Mouse (Mus musculus) small intestine, adult 2 months (tissue): ENCODE results near the gene Dnajb3.

Experiments used
- CTCF ChIP-seq: fragments of 200-500 bp; IDR thresholded peaks from 2 replicates; pipeline ENCODE4 v1.5.1; 2012; ENCODE audit warnings: low read depth, mild to moderate bottlenecking, control low read depth, inconsistent platforms, low read length, moderate library complexity, mixed read lengths; ENCODE audit not compliant: insufficient replicate concordance, insufficient read length; ENCODE audit errors: extremely low read depth
- POLR2A ChIP-seq: fragments of 200-500 bp; IDR thresholded peaks from 2 replicates; pipeline ENCODE4 v1.6.1; 2012; ENCODE audit warnings: low read depth, mild to moderate bottlenecking, control low read depth, inconsistent platforms, low read length, moderate library complexity

DNA sequence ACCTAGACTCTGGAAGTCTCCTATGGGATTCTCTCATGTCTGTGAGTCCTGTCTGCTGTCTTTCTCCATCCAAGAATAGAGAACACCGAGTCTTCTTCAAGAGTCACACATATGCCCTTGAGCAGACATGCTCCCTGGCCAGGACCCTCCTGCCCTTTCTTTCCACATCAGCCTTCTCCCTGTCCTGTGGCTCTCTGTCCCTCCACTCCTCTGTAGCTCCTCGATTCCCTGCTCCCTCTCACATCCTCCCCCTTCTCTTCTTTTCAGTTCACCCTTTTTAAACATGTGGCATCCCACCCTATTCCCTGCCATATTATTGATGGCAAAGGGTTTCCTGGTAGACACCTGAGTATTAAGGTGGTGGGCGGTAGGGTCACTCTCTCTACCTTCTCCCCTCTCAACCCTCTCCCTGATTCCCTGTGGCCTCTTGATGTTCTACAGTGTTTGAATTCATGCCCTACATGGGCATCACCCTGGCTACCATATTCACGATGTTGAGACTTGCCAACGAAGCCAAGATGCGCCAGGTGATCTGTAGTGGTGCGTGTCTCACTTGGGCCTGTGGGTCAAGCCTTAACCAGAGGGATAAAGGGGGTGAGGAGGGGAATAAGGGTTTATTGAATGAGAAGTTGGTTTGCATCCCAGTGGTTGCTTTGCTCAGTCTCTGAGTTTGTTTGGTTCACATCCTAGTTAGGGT, 26.4 kb upstream of the Dnajb3 start:
- TF ChIP-seq CTCF, result no peak
- no peak for TF ChIP-seq POLR2A
